16 mouse cellular contexts compared by ENCODE assay signal in the genomic region with DNA sequence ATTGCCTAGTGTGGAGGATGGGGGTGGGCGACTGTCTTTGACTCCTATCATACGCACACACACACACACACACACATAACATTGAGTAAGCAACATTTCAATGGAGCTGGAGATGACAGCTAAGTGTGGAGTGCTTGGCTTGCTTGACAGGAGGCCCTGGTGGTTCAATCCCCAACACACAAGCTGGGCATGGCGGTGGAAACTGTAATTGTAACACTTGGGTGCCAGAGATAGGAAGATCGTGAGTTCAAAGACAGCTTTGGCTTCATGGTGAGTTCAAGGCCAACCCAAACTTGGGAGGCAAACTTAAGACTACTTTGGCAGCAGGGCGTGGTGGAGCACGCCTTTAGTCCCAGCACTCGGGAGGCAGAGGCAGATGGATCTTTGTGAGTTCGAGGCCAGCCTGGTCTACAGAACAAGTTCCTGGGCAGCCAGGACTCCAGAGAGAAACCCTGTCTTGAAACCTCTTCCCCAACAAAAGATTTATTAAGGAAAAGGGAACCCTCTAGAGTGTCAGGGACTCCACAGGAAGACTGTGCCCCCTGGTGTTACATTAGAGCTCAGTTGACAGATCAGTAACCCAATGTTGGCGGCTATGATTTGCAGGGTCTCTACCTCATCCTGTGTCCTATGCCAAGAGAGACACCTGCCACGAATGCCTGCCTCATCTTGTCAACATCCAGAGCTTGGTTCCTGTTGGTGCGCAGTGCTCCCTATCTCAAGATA. TPM values are rescaled to one million over a fixed set of nuclear protein-coding genes. Genes with fewer than 3 reads are reported as not detected.
DNase-seq lines count a peak whose midpoint lies in the region; ATAC-seq and TF ChIP-seq lines count a peak whose summit lies in the region.
"Had no signal": no experiment of that assay in that cellular context is flagged by ENCODE, and none has a peak within 500 bp of the region (broad histone marks: within the 10 kb centered on the region; RNA-seq: fewer than 3 reads in every experiment).

No protein-coding gene starts in this region.

- H3K9ac ChIP-seq in liver, embryonic 14.5 days (replicated peaks) = no peak overlapping the region
- H3K9ac ChIP-seq: lung, embryonic 15.5 days had no signal

- WGBS in heart, embryonic 10.5 days = 92% methylated on average over 11 of the region's 11 CpGs
- WGBS in liver, embryonic 14.5 days (ENCODE audit: insufficient replicate concordance) = 82% methylated on average over 11 of the region's 11 CpGs

- H3K4me2 ChIP-seq in liver, embryonic 14.5 days (ENCODE audit: low read depth) = no peak overlapping the region
- H3K4me2 ChIP-seq: lung, embryonic 15.5 days had no signal

- TF ChIP-seq EP300 in liver, embryonic 14.5 days (IDR thresholded peaks at IDR 0.05; ENCODE audit: low read depth) = no peak

- no peak overlapping the region for H3K4me3 ChIP-seq in heart, embryonic 10.5 days
- no peak overlapping the region for H3K4me3 ChIP-seq in liver, embryonic 14.5 days (ENCODE audit: insufficient read depth in 1 of 2, low read depth in 2 of 2, low read length in 2 of 2)
- no peak overlapping the region for H3K4me3 ChIP-seq in G1E (ENCODE audit: low read depth, low read length)
- H3K4me3 ChIP-seq: embryonic facial prominence, embryonic 10.5 days; lung, embryonic 15.5 days had no signal

- H3K9me3 ChIP-seq in heart, embryonic 10.5 days = no peaks in the 10 kb centered on the region
- H3K9me3 ChIP-seq in liver, embryonic 14.5 days (ENCODE audit: control insufficient read depth, low read length) = no peaks in the 10 kb centered on the region
- no peaks in the 10 kb centered on the region for H3K9me3 ChIP-seq in G1E (replicated peaks)
- H3K9me3 ChIP-seq: embryonic facial prominence, embryonic 10.5 days; lung, embryonic 15.5 days had no signal

- H3K27ac ChIP-seq in heart, embryonic 10.5 days = no peak overlapping the region
- H3K27ac ChIP-seq in liver, embryonic 14.5 days = no peak overlapping the region
- H3K27ac ChIP-seq: embryonic facial prominence, embryonic 10.5 days; hindbrain, postnatal 0 days; lung, embryonic 15.5 days had no signal

- 0 out of 2 replicates have a peak, but pooled peaks have one; percentile 9 for TF ChIP-seq CTCF in liver, embryonic 14.5 days (IDR thresholded peaks at IDR 0.05; ENCODE audit: low read depth)
- peak; percentile 62 for TF ChIP-seq CTCF in G1E (IDR thresholded peaks at IDR 0.05; ENCODE audit: low read depth, low read length)

- ATAC-seq in liver, embryonic 14.5 days (ENCODE audit: insufficient read depth) = no peak
- ATAC-seq in G1E (ENCODE audit: extremely low read depth, insufficient number of reproducible peaks, low FRiP score, poor library complexity, severe bottlenecking) = no peak
- ATAC-seq: hindbrain, postnatal 0 days; Patski had no signal

- peak; percentile 86 for DNase-seq in heart, adult 11 months
- DNase-seq in heart, embryonic 10.5 days (ENCODE audit: low spot score) = no peak
- peak in 1 of 3 experiments; percentile 39 for DNase-seq in liver, embryonic 14.5 days (ENCODE audit: low read depth in 3 of 3, low spot score in 3 of 3)
- DNase-seq in liver (no peak), 3T3-L1 (ENCODE audit: low read depth, low spot score) (peak; percentile 87), G1E (ENCODE audit: low spot score) (peak; percentile 47)
- DNase-seq in right cerebral cortex, postnatal 4 days = no peak
- DNase-seq: adrenal gland, adult 2 months; cerebellum, adult 2 months; layer of hippocampus, postnatal 36 days; midbrain, embryonic 14.5 days; right cerebral cortex, postnatal 25 days had no signal

- peaks cover 38% of the 10 kb centered on the region for H3K36me3 ChIP-seq in heart, embryonic 10.5 days
- peaks cover 12% of the 10 kb centered on the region for H3K36me3 ChIP-seq in liver, embryonic 14.5 days (replicated peaks; ENCODE audit: control insufficient read depth, insufficient read depth, low read depth)
- peaks cover 62% of the 10 kb centered on the region for H3K36me3 ChIP-seq in G1E (replicated peaks)

- no peaks in the 10 kb centered on the region for H3K27me3 ChIP-seq in heart, embryonic 10.5 days (ENCODE audit: insufficient read depth, poor library complexity, severe bottlenecking)
- H3K27me3 ChIP-seq in liver, embryonic 14.5 days (ENCODE audit: control insufficient read depth, insufficient read depth, low read length) = no peaks in the 10 kb centered on the region
- no peaks in the 10 kb centered on the region for H3K27me3 ChIP-seq in G1E (ENCODE audit: insufficient read depth, low read length)
- H3K27me3 ChIP-seq: lung, embryonic 15.5 days; Patski had no signal

- peaks cover 18% of the 10 kb centered on the region for H3K4me1 ChIP-seq in heart, embryonic 10.5 days
- peaks cover 3 to 8% of the 10 kb centered on the region in 2 experiments; a peak in 3 of 4 replicates for H3K4me1 ChIP-seq in liver, embryonic 14.5 days (replicated peaks; ENCODE audit: control insufficient read depth in 2 of 2, insufficient read depth in 2 of 2, low read length in 1 of 2)
- peaks cover 39% of the 10 kb centered on the region for H3K4me1 ChIP-seq in G1E (ENCODE audit: insufficient read depth, low read depth, low read length)

RNA-seq across cellular contexts. Expression of a gene that starts 3.7 kb away (rescaled TPM):
- 14.0 and 21.9 TPM in 2 replicates for polyA plus RNA-seq in heart, embryonic 10.5 days (2016; fragmentation: Nextera tagmentation; extraction: Ambion mirVana)
- 9.3 and 9.6 TPM in 2 replicates for polyA plus RNA-seq in liver, embryonic 14.5 days (2012; rRNA removed)
- 5.3 and 7.1 TPM in 2 replicates for polyA plus RNA-seq in liver, embryonic 14.5 days (2014; fragmentation: Nextera tagmentation; extraction: Ambion mirVana)
- total RNA-seq in G1E (2014; fragmentation: Nextera tagmentation) (19.8 and 22.1 TPM in 2 replicates), G1E (2017) (14.3 and 17.3 TPM in 2 replicates)
- polyA plus RNA-seq in G1E (2012) = 52.6 and 56.0 TPM in 2 replicates

RNA-seq across cellular contexts. Expression of a gene that starts 10.0 kb away (rescaled TPM):
- polyA plus RNA-seq in heart, embryonic 10.5 days (2016; fragmentation: Nextera tagmentation; extraction: Ambion mirVana) = 76.8 and 103 TPM in 2 replicates
- 21.3 and 24.1 TPM in 2 replicates for polyA plus RNA-seq in liver, embryonic 14.5 days (2012; rRNA removed)
- polyA plus RNA-seq in liver, embryonic 14.5 days (2014; fragmentation: Nextera tagmentation; extraction: Ambion mirVana) = 23.6 and 24.4 TPM in 2 replicates
- total RNA-seq in G1E (2014; fragmentation: Nextera tagmentation) (55.2 and 56.6 TPM in 2 replicates), G1E (2017) (33.9 and 40.1 TPM in 2 replicates)
- polyA plus RNA-seq in G1E (2012) = 78.5 and 83.4 TPM in 2 replicates

RNA-seq across cellular contexts. Expression of a gene that starts 14.0 kb away (rescaled TPM):
- polyA plus RNA-seq in heart, embryonic 10.5 days (2016; fragmentation: Nextera tagmentation; extraction: Ambion mirVana) = 0.83 and 2.3 TPM in 2 replicates
- polyA plus RNA-seq in liver, embryonic 14.5 days (2012; rRNA removed) = 15.7 and 18.3 TPM in 2 replicates
- polyA plus RNA-seq in liver, embryonic 14.5 days (2014; fragmentation: Nextera tagmentation; extraction: Ambion mirVana) = 30.8 and 31.2 TPM in 2 replicates
- not detected in 2 replicates for total RNA-seq in G1E (2014; fragmentation: Nextera tagmentation)
- total RNA-seq in G1E (2017) = 0.52 TPM in 1 of 2 replicates, not detected in the other
- polyA plus RNA-seq in G1E (2012) = 0.17 TPM in 1 of 2 replicates, not detected in the other
- total RNA-seq: layer of hippocampus, postnatal 36 days had no signal

RNA-seq across cellular contexts. Expression of a gene that starts 34.2 kb away (rescaled TPM):
- polyA plus RNA-seq in heart, embryonic 10.5 days (2016; fragmentation: Nextera tagmentation; extraction: Ambion mirVana) = 152 and 167 TPM in 2 replicates
- 40.2 and 41.5 TPM in 2 replicates for polyA plus RNA-seq in liver, embryonic 14.5 days (2012; rRNA removed)
- polyA plus RNA-seq in liver, embryonic 14.5 days (2014; fragmentation: Nextera tagmentation; extraction: Ambion mirVana) = 46.3 and 49.4 TPM in 2 replicates
- total RNA-seq in G1E (2014; fragmentation: Nextera tagmentation) (70.1 and 79.1 TPM in 2 replicates), G1E (2017) (21.0 and 26.0 TPM in 2 replicates)
- 221 and 297 TPM in 2 replicates for polyA plus RNA-seq in G1E (2012)

RNA-seq across cellular contexts. Expression of a gene that starts 36.3 kb away (rescaled TPM):
- polyA plus RNA-seq in heart, embryonic 10.5 days (2016; fragmentation: Nextera tagmentation; extraction: Ambion mirVana) = 143 and 180 TPM in 2 replicates
- polyA plus RNA-seq in liver, embryonic 14.5 days (2012; rRNA removed) = 27.3 and 34.4 TPM in 2 replicates
- polyA plus RNA-seq in liver, embryonic 14.5 days (2014; fragmentation: Nextera tagmentation; extraction: Ambion mirVana) = 61.7 and 62.4 TPM in 2 replicates
- total RNA-seq in G1E (2014; fragmentation: Nextera tagmentation) (37.1 and 42.4 TPM in 2 replicates), G1E (2017) (79.5 and 83.8 TPM in 2 replicates)
- polyA plus RNA-seq in G1E (2012) = 84.7 and 105 TPM in 2 replicates

Comparison
In these comparisons a context has a peak if more than half of its experiments do, and no peak if none do; other contexts are left out.
1. DNase-seq: peak in heart, adult 11 months (single experiment), 3T3-L1 (single experiment) and G1E (single experiment); none in heart, embryonic 10.5 days (single experiment), liver (single experiment) and right cerebral cortex, postnatal 4 days (single experiment).